Mouse (Mus musculus) brain, adult 2 months (tissue): Measurements from ENCODE around the gene Dhx29.
A peak's percentile ranks its signal among the peaks of the same experiment; 100 is the strongest.

Source experiments
- DNase-seq: peaks from one replicate; pipeline ENCODE4 v3.0.0; 2011; ENCODE audit warnings: low read depth, low spot score

Gene Dhx29

DNA sequence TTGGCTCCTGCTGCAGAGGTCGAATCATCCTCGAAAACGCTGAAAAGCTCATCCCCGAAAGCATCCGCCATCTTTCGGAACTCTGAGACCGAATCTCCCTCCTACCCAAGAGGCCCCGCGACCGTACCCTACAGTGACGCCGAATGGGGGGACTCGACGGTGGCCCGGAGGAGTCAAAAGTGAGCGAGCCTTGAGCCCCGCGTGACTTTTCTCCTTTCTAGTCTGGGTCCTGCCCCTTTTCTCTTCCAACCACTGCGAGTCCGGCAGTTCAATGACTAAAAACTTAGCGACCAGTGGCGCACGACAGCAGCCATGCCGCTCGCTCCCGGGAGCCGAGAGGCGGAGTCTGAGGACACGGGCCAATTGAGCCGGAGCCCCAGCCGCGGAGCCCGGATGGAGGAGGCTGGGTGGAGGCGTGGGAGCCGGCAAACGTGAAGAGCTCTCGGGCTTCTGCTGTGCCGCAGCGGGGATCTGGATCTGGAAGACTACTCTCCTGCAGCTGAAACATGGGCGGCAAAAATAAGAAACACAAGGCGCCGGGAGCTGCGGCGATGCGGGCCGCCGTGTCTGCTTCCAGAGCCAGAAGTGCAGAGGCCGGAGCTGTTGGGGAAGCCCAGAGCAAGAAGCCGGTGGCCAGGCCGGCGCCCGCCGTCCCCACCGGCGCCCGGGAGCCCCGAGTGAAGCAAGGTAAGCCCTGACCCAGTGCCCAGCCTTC lies at the start of gene Dhx29, which contains the start of gene Mtrex:
Gene Dhx29 (plus strand): TSS at position 168 of the 715 bp plus-strand sequence.
Gene Mtrex (minus strand): TSS at position 112 of the 715 bp plus-strand sequence.
- peak; percentile 99 for DNase-seq

DNA sequence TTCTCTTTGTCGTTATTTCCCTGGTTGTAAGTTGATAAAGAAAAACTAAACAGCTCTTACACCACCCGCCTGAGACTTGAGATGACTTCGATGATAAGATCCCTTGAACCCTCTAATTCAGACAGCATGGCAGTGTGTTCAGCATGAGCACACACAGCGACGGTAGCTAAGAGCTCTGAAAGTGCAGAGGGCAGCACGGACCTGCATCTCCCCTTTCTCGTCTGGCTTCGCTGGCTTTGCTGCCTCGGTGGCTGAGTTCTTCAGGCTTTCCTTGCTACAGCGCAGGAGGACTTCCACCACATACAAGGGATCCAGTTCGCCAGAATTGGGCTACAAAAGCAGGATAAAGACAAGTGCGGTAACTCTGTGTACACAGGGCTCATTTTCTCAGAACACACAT lies 40.0 kb upstream of the Dhx29 start:
- no peak for DNase-seq

DNA sequence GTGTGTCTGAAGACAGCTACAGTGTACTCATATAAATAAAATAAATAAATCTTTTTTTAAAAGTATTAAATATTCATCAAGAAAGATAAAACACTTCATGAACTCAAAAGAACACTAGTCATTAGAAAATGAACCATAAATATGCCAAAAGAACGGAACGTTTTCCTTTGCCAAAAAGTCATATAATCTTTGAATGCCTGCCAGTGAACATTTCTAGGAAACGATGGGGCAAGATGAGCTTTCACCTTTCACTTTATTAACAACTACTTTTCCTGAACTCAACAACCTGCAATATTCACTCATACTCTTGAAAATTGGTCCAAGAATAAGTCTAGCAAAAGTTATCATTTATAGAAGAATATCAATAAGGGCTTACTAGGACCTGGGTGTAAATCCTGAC lies 25.1 kb upstream of the Dhx29 start:
- no peak for DNase-seq

DNA sequence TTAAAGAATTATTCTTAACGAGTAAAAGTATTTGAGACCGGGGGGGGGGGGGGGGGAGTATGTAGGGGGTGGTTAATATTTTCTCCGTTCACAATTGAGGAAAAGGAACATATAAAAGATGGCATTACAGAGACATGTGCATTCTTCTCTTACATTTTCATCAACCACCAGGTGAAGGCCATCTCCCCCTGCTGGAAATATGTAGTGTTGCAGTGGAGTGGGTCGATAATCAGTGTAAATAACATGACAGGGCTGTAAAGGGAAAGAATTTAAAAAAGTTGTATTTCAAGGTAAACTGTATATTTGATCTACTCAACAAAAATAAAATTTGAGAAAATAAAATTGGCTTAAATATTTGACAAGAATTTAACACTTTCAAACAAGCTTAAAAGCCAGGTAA lies 17.6 kb upstream of the Dhx29 start:
- peak; percentile 54 for DNase-seq

DNA sequence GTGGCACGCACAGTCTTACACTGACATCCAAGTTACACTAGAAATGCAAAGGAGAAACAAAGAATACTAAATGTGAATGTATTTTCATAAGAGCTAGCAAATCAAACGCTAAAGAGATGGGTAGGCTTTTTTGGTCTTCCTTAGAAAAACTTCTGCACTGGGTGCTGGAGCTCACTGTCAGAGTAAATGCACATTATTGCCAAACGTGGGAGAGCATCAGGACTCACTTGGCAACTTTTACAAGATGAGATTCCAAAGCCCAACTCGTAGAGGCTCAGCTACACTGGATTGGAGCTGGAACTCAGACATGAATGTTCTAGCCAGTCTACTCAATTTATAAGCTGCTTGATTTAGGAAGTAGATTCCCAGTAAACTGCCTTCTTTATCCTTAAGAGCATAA lies 16.8 kb upstream of the Dhx29 start:
- peak; percentile 47 for DNase-seq

DNA sequence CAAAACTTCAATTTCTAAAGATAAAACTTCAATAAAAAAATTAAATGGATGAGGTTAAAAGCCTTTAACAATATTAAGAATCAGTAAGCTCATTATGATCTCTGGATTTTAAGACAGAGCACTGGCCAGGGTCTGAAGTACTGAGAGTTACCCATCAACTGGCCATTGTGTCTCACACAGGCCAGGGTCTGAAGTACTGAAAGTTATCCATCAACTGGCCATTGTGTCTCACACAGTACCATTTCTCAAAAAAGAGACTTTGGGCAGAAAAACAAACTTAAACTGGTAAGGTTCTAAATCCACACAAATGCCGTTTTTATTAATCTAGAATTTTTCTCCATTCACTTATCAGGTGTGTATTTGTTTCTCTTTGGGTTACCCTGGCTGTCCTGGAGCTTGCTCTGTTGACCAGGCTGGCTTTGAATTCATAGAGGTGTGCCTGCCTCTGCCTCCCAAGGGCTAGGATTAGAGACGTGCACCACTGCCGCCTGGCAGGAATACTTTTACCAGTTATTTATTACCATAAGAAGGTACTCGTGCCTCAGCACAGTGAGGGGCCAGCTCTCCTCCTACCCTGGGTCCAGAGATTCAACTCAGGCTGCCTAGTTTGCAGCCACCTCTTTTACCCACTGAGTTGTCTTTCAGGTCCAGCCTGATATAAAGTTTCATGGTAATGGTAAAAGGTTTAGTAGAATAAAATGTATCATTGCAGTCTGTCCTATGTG lies 8.0 kb upstream of the Dhx29 start:
- no peak for DNase-seq

DNA sequence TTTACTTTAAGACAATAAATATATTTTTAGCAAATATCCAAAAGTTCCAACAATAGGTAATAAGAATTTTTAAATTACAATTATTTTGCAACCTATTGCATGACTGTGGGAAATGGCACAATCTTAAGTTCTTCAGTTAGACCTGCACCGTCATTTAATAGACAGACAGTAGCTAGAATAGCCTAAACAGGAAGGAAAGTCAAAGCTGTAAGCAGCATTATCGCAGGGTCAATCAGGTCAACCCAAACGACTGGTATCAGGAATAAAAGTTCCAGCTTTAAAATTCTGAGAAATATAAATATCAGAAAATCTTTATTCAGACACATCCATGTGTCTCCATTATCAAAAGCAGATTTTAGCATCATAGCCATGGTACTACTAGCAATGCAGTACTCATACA lies 6.3 kb upstream of the Dhx29 start:
- DNase-seq: no peak

DNA sequence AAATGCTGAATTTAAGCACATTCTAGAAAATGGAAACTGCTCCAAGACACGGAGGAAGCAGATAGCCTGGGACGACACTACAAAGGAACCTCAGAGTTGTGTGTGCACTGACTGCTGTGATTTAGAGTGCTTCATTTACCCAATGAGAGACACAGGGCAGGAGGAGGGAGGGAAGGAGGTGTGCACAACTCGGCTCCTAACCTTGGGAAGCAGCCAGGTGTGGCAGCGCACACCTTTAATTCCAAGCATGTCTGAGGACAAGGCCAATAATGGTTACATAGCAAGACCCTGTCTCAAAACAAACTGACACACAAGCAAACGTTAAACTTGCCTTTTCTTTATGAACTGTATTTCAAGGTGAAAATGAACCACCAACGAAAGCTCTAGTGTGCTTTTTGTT lies 2.0 kb upstream of the Dhx29 start:
- no peak for DNase-seq

DNA sequence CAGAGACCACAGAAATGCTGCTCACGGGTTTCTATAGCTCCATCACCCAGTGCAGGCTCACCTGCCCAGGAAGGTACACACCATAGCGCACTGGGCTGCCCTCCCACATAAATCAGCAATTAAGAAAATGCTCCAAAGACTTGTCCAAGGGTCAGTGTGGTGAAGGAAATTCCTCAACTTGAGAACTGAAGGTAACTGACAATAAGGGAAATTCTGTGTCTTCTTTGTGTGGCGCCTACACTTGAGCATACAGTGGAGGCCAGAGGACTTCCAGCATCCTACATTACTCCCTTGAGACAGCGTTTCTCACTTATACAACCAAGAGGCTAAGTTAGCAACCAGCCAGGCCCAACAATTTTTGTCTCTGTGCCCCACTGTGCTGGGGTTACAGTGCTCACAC lies 1.3 kb upstream of the Dhx29 start:
- no peak for DNase-seq

DNA sequence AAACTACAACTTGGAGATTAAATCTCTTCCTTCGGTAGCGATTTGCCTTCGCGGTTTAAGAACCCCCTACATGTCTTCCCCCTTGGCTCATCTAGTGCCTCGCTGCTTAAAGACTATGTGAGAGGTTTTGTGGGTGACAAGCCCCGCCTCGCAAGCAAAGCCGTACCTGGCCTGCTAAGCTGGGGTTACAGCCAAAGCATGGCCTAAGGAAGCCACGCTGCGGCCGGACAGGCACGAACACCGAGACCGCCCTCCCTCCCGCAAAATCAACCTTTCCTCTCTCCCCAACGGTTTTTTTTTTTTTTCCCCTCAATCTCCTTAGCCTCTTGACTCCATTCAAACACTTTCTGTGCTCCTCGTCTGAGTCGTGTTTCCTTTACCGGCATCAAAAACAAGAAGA lies 458 bp upstream of the Dhx29 start:
- peak; percentile 49 for DNase-seq

DNA sequence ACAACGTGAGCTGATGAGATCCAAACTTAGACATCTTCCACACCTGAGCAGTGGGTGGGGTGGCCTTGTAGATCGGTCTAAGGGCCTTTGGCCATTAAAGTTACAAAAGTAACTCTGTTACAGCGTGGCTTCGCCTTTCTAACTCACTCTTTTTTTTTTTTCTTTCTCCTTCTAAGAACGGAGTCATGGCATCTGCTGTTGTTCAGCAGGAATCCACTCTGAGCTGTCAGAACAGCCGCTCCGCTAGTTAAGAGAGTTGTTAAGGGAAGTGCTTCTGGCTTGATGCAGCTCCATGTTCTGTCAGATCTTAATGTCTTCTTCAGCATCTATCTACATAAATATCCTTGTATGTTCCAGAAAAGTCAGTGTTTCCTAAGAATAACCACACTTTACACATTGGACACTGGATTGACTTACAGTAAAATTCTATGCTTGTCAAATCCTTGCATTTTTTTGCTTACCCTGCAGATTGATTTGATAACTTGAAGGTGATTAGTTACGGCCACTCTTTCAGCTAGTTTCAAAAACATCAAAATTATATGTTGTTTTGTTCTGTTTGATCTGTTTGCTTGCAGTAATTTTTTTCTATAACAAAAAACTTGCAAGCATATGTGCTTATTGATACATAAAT lies 899 bp downstream of the Dhx29 start:
- DNase-seq: peak; percentile 16

DNA sequence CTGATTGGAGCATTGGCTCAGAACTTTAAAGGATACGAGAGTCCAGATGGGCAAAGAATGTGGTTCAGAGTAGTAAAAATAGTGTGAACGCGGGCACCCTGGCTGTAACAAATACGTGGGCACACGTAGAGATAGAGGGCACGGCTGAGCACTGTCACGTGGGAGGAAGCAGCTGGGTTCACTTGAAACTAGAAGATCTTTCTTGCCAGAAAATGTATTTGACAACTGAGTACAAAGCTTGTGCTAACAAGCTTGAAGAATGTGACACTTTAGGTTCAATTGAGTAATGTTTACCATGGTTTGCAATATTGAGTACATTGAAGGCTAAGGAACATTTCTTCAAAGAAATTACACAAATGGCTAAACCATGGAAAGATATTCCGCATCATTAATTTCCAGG lies 10.9 kb downstream of the Dhx29 start:
- DNase-seq: peak; percentile 16

DNA sequence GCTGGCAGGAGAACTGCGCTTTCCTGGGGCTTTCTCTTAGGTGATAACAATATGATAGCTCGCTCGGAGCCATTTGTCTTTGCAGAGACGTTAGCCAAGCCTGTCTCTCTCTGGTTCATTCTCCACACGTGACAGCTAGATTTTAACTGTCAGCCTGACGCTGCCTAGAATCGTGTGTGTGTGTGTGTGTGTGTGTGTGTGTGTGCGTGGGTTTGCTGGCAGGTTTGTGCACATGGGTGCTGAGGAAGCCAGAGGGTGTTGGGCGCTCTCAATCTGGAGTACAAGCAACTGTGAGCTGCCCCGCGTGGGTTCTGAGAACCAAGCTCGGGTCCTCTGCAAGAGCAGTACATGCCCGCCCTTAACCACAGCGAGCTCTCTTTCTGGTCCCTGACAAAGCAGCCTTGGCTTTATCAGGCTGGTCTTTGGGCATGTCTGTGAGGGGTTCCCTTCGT lies 14.7 kb downstream of the Dhx29 start:
- DNase-seq: peak; percentile 68

DNA sequence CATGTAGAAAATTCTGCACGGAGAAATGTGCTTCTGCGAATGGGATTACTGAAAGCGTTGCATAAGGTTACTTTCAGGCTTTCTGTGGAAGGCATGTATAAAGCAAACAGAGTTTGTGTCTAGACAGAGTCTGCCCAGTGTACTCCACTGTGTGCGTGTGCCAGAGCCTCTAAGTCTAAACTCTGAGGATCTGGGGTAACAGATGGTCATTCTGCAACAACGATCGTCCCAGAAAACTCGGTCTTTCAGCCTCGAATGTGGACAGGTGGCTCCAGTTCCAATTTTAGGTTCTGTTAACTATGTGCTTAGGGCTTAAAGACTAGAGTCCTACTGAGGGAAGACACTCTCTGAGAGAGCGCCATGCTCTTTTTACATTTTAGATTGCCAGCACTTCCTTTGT lies 18.1 kb downstream of the Dhx29 start:
- peak; percentile 84 for DNase-seq

DNA sequence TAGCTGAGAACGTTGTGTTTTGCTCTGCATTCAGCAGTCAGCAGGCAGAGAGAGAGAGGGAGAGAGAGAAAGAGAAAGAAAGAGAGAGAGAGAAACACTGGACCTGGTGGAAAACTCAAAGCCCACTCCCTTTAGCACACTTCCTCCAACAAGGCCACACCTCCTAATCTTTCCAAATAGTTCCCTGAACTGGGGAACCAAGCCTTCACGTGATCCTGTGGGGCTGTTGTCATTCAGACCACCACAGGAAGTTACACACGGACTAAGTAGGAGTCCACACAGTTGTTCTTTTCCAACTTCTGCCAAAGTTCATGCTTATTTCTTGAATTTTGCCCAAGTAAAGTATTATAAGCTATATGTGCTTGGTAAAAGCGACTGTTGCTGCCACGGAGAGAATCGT lies 18.6 kb downstream of the Dhx29 start:
- peak; percentile 37 for DNase-seq

DNA sequence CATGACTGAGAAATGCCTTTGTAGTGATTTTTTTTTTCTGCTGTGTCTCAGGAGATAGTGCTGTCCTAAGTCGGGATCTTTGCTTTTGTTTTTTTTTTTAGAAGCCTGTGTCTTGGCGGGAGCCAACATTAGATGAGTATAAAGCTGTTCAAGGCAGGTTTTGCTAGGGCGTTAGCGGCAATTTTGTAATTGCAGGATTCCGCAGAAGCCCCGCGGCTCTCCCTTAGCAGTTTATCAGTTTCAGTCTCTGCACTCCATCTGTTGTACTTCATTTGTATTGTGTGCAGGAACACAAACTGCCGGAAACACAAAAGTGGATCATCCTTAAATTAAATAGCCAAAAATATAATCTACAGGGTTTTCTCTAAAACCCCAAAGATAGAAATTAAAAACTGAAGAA lies 26.8 kb downstream of the Dhx29 start:
- DNase-seq: peak; percentile 39

DNA sequence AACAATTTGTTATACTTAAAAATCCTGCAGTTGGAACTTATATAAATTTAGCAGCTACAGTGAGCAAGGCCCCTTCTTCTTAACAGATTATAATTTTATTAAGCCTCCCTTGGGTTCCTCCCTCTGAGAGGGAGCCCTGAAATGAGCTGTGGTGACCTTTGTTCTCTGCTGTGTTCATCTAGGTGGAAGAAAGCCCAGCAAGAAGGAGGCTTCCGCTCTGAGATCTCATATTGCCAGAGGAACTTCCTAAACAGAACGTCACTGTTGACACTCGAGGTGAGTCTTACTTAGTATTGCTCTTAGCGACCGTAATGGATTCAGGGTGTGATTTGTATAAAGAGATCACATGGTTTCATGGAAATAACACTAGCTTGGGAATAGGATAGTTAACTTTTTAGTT lies 35.8 kb downstream of the Dhx29 start:
- DNase-seq: no peak

DNA sequence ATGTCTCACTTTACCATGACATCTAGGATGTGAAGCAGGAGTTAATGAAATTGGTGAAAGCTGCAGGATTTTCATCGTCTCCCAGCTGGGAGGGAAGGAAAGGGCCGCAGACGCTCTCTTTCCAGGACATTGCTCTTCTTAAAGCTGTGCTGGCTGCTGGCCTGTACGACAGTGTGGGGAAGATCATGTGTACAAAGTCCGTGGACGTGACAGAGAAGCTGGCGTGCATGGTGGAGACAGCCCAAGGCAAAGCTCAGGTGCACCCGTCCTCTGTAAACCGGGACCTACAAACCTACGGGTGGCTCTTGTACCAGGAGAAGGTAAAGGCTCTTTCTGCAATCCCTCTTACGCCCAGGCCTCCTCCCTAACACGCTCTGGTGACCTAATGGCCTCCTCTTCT lies 37.2 kb downstream of the Dhx29 start:
- no peak for DNase-seq

DNA sequence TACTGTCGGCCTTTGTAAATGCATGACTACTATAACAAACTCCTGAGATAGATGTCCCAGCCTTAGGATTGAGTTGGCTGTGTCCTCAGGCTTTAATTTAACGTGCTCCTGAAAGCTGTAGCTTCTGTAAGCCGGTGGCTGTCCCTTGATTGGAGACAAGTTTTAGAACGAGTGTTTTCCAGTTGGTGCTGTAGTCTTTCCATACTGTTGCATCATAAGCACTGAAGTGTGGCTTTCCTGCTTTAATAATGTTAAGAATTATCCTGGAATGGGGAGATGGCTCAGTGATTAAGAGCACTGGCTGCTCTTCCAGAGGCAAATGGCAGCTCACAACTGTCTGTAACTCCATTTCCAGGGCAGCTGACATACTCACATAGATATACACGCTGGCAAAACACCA lies 40.0 kb downstream of the Dhx29 start:
- DNase-seq: no peak

DNA sequence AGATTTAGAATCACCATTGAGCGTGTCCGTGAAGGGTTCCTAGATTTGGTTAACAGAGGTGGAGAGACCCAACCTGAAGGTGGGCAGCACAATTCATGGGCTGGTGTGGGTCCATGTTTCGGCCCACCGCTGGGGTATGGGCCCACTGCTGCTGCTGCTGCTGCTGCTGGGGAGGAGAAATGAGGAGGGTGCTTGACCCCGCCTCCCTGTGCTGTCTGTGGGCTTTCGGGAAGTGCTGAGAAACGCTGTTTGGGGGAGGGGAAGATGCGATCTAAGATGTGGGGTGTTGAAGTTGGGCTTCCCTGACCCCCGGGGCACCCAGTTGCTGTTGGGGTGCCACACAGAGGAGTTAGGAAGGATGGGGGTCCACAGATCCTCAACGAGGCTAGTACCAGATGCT lies 49.5 kb downstream of the Dhx29 start:
- no peak for DNase-seq

DNA sequence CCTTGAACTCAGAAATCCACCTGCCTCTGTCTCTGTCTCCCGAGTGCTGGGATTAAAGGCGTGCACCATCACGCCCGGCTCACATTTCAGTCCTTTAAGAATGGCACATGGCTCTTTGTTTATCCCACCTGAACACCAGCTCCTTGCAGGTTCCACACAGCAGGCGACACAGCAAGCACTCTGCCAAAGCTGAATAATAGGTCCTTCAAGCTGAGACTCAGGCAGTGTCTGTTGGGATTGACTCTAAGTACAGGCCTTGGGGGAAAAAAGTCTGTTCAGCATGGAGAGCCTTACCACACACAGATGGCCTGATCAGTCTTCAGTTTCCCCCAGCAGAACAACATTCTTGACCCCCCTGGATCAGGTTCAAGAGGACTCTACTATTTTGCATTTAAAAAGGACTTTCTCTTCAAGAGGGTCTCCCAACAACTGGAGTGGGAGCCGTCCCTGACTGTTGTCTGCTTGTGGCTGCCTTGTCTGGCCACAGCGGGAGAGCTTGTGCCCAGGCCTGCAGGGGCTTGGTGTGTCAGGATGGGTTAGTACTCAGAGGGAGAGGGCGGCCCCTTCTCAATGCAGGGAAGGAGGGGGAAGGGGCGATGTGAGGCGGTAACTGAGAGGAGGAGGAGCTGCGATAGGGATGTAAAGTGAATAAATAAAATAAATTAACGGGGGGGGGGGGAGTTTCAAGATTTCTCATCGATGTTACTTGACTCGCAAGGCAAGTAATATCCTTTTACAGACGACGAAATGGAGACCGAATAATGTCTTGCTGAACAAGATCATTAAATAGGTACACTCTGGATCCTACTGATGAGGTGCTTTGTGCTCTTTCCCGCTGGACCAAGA lies 58.6 kb downstream of the Dhx29 start:
- no peak for DNase-seq

DNA sequence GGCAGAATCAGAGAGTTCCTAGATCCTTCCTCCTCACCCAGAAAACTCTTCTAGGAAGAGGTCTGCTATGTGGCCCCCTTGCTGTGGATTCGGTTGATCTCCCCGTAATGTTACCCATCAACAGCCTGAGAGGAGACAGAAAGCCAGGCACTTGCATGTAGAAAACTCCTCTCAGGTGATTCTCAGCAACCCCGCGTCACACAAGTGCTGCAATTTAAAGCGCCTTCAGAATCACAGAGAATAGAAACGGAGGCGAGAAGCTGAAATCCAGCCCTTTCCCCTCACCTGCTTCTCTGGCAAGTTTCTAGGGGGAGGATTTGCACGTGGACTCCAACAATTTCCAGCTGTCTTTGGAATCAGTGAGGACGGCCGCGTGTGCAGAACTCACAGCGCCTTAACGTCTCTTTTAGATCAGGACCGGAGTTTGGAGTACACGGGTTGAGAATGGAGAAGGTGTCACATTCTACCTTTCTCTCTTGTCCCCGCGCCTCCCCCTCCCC lies 59.2 kb downstream of the Dhx29 start:
- DNase-seq: no peak
